Mouse (Mus musculus) hematopoietic stem cell, adult 5-6 weeks (primary cell): ENCODE measurements around the gene Bora. TPM values are rescaled to one million over a fixed set of nuclear protein-coding genes. Genes with fewer than 3 reads are reported as not detected.
A peak's percentile ranks its signal among the peaks of the same experiment; 100 is the strongest.
"Not testable (repeated sequence)": the region's sequence is repeated elsewhere in the genome, so short reads cannot be mapped to it uniquely, and the experiment has no call there.

ENCODE experiments used
- ATAC-seq, 2 experiments: fragments of 125-278 bp in 1 of 2; replicated peaks in 1 of 2; 2 replicates each; pipeline ENCODE4 v1.8.0; 2016 to 2017; ENCODE audit warnings: inconsistent platforms in 2 of 2, mild to moderate bottlenecking in 2 of 2, moderate number of reproducible peaks in 2 of 2, low read depth in 1 of 2, moderate TSS enrichment in 1 of 2; ENCODE audit not compliant: low FRiP score in 2 of 2, poor library complexity in 2 of 2, severe bottlenecking in 2 of 2, insufficient read depth in 1 of 2, low TSS enrichment in 1 of 2
- total RNA-seq: library from RNA; stranded (forward); fragments of 172-1452, 232-1000 nt; gene quantifications from 2 replicates; pipeline ENCODE4 v1.2.3, GENCODE M21; 2017

Bora gene
- 42.1 and 44.4 TPM in 2 replicates for total RNA-seq

DNA sequence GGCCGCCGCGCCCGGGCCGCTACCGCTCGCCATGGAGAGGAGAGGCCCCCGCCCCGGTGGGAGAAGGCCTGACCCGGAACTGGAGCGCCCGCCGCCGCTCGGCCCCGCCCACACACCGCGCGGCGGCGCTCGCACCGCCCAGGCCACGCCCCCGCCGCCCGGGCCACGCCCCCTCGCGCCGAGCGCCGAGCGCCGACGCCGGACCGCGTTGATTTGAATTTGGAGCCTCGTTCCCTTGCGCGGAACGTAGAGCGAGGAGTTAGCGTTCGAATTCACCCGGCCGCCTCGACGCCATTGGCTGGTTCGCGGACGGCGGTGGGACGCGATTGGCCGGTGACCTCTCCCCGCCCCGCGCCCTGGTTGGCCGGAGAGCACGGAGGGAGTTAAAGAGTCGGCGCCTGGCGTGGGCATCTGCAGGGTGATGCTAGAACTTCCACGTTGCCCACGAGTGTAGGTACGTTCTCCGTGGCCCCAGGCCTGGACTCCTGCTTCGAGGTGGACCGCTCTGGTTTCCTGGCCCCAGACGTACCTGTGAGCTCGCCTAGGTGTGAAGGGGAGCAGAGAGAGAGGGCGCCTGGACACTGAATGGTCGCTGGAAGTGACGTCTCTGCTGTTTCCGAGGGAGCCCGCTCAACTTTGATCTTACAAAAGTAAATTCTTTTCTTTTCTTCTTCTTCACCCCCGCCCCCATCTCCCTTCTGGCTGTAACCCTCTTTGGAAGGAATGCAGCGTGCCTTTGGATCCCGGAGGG, at the start of gene Bora, which contains the start of gene Mzt1:
Bora (plus strand) TSS at position 192 of the 751 bp plus-strand sequence.
Mzt1 (minus strand) TSS at position 104 of the 751 bp plus-strand sequence.
- ATAC-seq = peak; percentile 82 to 91

DNA sequence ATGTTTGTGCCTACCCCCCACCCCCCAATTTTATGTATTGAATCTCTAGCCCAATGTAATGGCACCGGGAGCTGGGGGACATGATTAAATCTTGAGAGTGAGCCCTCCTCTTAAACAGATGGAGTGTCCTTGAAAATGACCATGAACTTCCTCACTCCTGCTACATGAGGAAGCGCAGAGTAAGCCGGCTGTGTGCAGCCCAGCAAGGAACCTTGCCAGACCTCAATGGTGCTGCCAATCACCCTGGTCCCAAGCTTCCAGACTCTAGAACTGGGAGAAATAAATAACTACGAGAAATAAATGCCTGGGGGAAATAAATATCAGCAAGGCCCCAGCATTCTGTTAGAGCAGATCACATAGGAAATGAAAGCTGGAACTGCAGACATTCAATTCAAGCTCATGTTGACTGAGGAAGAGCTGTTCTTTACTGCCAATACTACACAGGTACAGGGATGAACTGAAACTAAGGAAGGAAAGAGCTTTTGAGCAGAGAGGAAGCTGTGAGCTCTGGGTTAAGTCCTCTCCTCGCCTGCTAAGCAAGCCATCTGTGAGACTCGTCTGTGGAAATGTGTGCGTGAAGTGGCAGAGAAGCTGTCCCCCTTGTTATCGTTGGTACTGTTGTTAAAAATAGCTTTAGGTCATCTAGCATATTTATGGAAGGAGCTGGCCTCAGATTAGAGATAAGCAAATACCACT, 35.6 kb upstream of the Bora start:
- peak; percentile 75 to 83 for ATAC-seq

DNA sequence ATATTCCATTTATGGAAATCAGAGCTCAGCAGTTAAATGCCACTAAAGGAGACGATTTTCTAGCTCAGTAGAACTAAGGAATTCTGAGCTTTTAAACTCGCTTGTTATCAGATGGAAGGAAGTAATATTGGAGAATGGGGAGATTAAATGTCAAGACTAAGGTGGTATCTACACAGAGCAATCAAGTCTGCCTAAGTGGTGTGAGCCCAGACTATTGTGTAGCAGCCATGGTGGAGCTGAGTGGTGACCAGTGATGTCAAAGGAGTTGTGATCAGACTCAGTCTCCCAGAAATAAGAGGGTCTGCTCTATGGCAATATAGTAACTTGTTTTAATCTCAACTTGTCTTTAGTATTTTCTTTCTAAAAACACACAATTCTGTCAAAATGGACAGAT, 35.1 kb upstream of the Bora start:
- no peak for ATAC-seq

DNA sequence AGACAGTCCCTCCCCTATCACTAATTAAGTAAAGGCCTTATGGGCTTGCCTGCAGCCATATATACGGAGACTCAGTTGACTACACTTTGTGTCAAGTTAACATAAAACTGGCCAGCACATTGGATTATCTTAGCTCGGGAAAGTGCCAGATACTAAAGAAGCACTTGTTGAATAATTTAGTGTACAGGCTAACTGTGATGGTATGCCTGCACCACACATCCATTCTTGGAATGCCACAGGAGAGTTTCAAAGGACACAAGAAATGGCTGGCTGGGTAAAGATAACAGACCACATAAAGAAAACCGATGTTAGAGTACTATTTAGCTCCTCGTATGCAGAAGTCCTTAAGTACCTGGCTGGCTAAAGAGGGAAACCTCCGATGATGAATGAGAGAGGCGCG, 27.3 kb upstream of the Bora start:
- no peak for ATAC-seq

DNA sequence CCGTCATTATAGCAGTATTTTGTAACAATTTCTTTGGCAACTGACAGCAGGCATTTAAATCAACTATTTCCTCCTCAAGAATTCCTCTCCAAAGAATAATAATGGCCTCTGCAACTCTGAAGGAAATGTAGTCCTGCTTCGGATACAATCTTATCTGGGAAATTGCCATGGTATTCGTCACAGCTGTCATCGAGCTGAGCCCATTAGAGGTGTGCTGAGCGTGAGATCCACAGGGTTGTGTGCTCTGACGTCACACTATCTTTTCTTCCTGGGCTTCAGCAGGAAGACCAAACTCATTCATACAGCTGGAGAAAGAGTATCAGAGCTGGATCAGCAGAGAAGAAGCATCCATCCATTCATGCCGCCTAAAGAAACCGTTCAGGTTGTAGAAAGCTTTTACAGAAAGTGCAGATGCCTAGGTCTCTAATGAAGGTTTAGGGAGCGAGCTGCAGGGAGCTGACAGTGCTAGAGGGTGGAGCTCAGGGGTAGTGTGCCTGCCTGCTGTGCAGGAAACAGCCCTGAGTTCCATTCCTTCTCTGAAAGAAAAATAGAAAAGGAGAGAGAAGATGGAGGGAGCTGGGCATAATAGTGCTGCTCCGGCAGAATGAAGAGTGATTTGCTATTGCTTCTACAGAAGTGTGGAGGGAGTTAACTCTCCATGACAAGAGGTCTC, 26.8 kb upstream of the Bora start:
- ATAC-seq = no peak

DNA sequence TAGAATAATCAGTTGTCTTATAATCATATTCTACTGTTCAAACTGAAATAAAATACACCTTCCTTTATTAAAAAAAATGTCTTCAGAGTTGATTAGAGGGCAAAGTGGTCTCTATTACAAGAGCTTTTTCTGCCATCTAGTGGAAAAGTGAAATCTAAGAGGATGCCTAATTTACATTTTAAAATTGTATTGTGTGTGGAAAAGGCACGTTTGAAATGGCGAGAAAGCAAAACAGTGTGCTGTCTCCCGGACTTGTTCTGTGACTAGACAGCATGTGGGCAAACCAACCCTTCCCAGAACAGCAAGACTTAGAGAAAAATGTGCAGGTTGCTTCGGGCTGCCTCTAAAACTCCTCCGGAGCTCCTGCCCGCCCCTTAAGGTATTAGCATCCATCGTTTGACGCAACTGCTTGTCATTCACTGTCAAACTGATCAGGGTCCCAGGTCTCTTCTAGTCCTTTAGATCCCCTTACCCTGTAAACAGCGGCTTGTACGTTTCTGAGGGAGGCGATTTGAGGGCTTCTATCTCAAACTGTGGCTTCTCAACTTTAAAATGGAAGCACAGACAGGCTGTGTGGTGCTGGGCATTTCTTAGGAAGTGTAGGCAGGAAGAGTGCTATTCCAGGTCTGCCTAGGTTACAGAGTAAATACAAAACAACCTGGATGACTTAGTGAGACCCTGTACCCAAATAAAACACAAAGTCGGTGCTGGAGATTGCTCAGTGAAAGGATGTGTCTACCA, 23.5 kb upstream of the Bora start:
- peak; percentile 37 to 42; a peak in 1 of 4 replicates for ATAC-seq

DNA sequence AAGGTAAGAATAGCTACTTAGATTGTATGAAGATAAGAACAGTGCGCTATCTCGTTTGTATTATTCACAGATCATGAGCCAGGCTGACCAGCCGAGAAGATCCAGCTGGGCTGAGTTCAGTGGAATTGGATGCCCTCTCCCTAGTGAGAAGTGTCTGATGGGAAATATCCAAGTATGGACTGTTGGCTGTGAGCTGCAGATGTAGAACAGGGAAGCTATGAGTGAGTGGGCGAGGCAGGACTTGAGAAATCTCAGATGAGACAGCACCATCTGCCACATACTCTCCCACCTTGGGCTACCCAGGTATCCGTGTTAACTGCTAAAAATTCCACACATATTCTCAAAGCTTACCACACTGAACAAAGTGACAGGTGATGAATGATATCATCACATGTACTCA, 16.0 kb upstream of the Bora start:
- no peak for ATAC-seq

DNA sequence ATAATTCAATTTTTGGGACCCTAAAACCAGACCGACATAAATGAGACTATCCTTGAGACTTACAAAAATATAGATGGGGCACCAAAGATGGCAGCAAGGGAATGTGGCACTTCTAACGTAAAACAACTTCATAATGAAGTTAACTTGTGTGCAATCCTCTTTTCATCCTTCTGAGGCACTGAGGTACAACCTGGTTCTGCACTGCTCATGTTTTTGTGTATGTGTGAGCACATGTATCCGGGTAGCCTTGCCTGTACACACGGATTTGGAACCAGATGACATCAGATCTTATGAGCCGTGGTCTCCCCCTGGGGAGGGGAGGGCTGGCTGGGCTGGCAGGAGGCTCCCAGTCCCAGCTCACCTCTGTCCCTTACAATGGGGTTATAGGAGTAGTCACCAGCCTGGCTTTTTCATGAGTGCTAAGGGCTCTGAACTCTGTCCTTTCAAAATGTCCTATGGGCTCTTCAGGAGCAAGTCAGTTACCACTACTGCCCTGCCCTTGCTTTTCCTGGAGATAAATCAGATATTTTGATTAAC, 14.6 kb upstream of the Bora start:
- ATAC-seq = no peak

DNA sequence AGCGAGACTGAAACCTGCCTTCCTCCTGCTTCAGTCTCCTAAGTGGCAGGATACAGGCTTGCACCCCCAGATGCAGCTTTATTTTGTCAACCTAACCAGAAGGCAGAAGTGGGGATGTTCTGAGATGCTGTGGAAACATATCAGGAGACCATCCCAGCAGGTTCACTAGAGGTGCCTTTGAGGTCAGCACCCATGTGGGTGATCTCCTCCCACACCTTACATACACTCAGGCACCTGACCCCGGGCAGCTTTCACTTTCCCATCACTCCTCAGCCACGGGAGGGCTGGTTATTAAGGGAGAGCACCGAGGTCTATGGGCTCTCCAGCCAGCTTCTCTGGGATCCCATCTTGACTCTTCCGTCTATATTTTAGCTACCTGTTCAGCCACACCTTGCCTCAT, 13.4 kb upstream of the Bora start:
- ATAC-seq = peak in 1 of 2 experiments; percentile 25; a peak in 1 of 4 replicates

DNA sequence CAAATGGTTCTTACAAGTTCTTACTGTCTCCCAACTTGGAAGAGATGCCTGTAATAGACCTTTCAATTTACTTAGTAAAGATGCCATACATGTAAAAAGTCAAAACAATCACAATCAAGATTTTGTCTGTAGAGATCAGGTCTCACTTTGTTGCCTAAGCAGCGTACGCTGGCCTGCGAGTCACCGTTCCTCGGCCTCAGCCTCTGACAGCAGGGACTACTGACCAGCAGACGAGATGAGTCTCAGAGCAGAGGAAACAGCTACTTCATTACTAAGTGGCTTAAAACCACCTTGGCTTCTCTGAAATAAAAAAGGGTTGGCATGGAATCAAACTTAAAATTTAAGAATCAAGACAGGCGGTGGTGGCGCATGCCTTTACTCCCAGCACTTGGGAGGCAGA, 11.2 kb upstream of the Bora start:
- not testable (repeated sequence) for ATAC-seq

DNA sequence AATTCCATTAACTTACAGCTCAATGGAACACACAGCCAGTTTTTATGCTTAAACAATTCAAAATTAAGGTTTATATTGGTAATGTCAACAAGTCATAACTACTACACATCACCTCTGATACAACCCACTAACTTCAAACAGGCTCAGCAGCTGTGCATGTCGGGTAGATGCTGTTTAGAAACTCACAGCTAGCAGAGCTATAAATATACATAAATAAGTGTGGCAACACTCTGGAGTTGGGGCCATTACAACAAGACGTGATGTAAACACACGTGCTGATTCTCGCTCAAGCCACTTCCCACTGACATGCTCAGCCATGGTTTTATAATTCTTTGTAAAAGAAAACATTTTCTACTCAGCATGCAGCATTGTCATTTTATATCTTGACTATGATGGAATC, 10.0 kb upstream of the Bora start:
- ATAC-seq = no peak

DNA sequence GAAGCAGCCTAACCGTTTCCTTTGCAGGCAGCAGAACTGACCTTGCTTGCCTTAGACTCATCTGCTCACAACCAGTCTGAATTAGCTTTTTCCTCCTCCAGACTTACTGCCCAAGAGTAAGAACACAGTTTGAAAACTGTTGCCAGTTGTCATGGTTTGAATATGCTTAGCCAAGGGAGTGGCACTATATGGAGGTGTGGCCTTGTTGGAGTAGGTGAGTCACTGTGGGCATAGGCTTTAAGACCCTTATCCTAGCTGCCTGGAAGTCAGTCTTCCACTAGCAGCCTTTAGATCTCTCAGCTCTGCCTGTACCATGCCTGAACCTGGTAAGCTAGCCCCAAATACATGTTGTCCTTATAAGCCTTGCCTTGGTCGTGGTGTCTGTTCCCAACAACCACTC, 8.3 kb upstream of the Bora start:
- no peak; a peak in 1 of 4 replicates for ATAC-seq

DNA sequence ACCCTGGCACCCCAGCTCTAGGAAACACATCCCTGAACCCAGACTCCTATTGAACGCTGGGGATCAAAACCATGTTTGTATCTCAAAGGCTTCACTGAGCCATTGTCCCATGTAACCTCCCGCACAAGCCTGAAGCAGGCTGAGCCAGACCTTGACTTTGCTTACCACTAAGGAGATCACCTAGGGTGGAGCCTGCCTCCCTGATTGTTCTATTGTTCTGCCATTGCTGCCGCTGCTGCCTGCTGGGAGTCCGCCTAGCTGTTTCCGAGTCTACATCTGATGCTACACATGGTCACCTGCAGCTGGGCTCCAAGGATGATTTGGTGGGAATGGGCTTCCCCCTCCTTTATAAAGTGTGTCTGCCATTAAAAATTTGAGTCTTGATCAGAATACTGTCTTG, 6.7 kb upstream of the Bora start:
- not testable (repeated sequence) for ATAC-seq

DNA sequence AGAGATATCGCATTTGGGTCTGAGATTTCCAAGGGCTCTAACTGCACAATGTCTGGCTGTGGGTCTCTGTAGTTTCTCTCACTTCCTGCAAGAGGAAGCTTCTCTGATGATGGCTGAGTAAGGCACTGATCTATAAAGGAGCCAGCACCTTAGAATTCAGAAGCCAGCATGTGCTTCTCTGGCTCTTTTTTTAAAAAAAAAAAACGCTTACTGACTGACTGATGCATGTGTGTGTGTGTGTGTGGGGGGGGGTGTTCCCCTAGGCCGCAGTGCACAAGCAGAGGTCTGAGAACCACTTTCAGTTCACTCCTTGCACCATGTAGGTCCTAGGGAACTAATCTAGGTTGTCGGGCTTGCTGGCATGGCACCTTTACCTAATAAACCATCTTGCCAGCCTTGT, 4.6 kb upstream of the Bora start:
- 0 out of 4 replicates have a peak, but pooled peaks of 1 of the 2 experiments have one; percentile 9 for ATAC-seq

DNA sequence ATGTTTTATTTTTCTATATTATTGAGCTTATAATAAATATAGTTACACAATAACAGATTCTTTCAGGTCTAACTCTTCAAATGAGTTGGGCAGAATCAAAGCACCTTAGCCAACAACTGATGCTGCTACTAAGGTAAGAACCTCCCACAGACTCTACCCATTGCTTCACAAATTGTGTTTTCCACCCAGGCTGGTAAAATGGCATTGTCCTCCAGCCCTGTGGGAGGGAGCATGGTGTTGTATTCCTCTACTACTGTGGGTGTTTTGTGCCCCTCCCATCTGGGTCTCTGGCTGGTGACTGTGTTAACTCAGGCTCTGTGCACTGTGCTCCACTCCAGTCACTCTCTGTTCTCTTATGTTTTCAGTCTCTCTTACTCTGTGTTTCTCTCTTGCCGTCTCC, 2.5 kb upstream of the Bora start:
- ATAC-seq = no peak

DNA sequence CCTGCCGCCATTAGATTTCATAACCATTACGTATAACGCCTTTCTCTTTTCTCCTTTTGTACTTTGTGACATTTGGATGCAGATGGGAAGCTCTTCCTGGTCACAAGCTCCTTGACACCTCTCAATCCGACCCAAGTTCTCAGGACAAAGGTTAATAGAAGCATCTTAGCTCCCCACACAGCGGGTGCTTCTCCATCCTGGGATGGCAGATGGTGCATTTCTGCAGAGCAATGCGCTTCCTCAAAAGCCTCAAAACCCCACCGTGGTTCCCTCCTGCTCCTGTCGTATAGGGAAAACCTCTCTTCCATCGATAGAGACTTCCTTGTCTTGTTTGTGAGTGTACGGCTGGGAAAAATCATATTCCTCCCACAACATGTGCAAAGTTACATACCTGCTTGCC, 1.9 kb upstream of the Bora start:
- no peak for ATAC-seq

DNA sequence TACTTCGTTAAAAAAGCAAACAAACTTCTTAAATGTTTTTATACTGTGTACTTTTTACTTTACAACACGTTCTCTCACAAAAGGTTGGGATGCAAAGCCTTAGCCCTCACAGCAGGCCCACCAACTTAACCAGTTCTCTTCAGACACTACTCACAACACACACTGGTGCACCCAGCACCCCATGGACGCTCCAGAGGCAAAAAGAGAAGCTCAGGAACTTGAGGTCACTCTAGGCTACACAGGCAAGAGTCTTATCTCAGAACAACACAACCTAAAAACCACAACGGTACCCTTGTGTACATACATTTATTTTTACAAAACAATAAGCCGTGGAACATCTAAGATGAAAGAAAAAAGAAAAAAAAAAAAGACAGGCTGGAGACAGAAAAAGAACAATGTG, 1.3 kb upstream of the Bora start:
- ATAC-seq = peak in 1 of 2 experiments; percentile 18; a peak in 1 of 4 replicates
